Mouse (Mus musculus) limb, embryonic 15.5 days (tissue): ENCODE results near the gene Dytn. TPM values are rescaled to one million over a fixed set of nuclear protein-coding genes. Genes with fewer than 3 reads are reported as not detected.
A peak's percentile ranks its signal among the peaks of the same experiment; 100 is the strongest.
"Not testable (repeated sequence)": the region's sequence is repeated elsewhere in the genome, so short reads cannot be mapped to it uniquely, and the experiment has no call there.

Experiments
- ATAC-seq: fragments of 200-750 bp; cut with Nextera tagmentation; 2 replicates; pipeline ENCODE4 v1.8.0; 2017; ENCODE audit warnings: low read depth, moderate TSS enrichment; ENCODE audit not compliant: insufficient number of reproducible peaks, low FRiP score, low TSS enrichment
- H3K27ac ChIP-seq: fragments of 300-500 bp; sonication (generic); 2 replicates; pipeline ENCODE4 v1.5.1; 2015; ENCODE audit warnings: moderate library complexity, mild to moderate bottlenecking, inconsistent platforms
- H3K27me3 ChIP-seq: fragments of 300-500 bp; sonication (generic); 2 replicates; pipeline ENCODE4 v1.6.1; 2015; ENCODE audit warnings: inconsistent platforms
- H3K36me3 ChIP-seq: fragments of 300-500 bp; sonication (generic); 2 replicates; pipeline ENCODE4 v1.6.1; 2015; ENCODE audit warnings: inconsistent platforms
- H3K4me1 ChIP-seq: fragments of 300-500 bp; sonication (generic); 2 replicates; pipeline ENCODE4 v1.6.1; 2015; ENCODE audit warnings: inconsistent platforms
- H3K4me2 ChIP-seq: fragments of 300-500 bp; sonication (generic); 2 replicates; pipeline ENCODE4 v1.6.1; 2015; ENCODE audit warnings: mild to moderate bottlenecking, inconsistent platforms
- H3K4me3 ChIP-seq: fragments of 300-500 bp; sonication (generic); 2 replicates; pipeline ENCODE4 v1.5.1; 2015; ENCODE audit warnings: mild to moderate bottlenecking, inconsistent platforms
- H3K9ac ChIP-seq: fragments of 300-500 bp; sonication (generic); 2 replicates; pipeline ENCODE4 v1.6.1; 2015; ENCODE audit warnings: inconsistent platforms
- H3K9me3 ChIP-seq: fragments of 300-500 bp; sonication (generic); 2 replicates; pipeline ENCODE4 v1.6.1; 2016; ENCODE audit warnings: inconsistent platforms
- WGBS: fragments of 180-500 bp; shearing (Covaris S2); methylation state at CpG from one replicate; pipeline ENCODE4 v1.1.7; 2015; 5-methylcytosine and 5-hydroxymethylcytosine counted together
- polyA plus RNA-seq: library from polyadenylated mRNA; unstranded; fragments of >200 nt; fragmentation: Nextera tagmentation; extraction: Ambion mirVana; gene quantifications from 2 replicates; pipeline ENCODE4 v1.2.1, GENCODE M21; 2015

The Dytn gene
- polyA plus RNA-seq, 1 experiment from 2014 or later = not detected

- Histone ChIP-seq H3K27ac (no peak overlapping the region), H3K9ac (no peak overlapping the region), H3K4me2 (no peak overlapping the region), H3K36me3 (no peaks in the 10 kb centered on the region), H3K27me3 (peaks cover 21% of the 10 kb centered on the region), H3K4me1 (no peaks in the 10 kb centered on the region), H3K4me3 (no peak overlapping the region), H3K9me3 (no peaks in the 10 kb centered on the region)
- 87% methylated on average over 2 of the region's 2 CpGs for WGBS
- ATAC-seq = no peak
These were observed 20.6 kb downstream of the Dytn start for GRCm38 (mm10) chr1:63666089-63666488.

DNA sequence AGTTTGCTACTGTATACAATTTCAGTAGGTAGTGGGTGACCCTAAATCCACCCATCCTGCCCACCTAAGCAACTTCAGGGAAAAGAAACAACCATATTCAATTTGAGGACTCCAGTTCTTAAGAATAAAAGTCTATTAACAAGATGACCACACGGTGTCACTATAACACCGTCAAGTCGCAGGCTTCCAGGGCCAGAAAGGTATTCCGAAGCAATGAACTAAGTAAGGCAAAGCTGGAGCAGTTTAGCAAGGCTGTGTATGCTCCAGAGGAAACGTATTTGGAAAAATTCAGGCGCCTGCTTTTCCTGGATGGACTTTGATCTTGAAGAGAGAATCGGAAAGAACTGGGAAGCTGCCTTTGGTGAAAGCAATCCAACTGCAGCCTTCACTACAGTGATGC is 27.1 kb downstream of the Dytn start:
- no peak for ATAC-seq
- Histone ChIP-seq H3K36me3 (no peaks in the 10 kb centered on the region), H3K4me1 (no peaks in the 10 kb centered on the region), H3K9me3 (no peaks in the 10 kb centered on the region), H3K4me2 (no peak overlapping the region), H3K4me3 (no peak overlapping the region), H3K27me3 (peaks cover 14% of the 10 kb centered on the region; the same call in 1 of the 2 replicates), H3K9ac (no peak overlapping the region), H3K27ac (no peak overlapping the region)
- WGBS = 1% methylated on average over 7 of the region's 7 CpGs

DNA sequence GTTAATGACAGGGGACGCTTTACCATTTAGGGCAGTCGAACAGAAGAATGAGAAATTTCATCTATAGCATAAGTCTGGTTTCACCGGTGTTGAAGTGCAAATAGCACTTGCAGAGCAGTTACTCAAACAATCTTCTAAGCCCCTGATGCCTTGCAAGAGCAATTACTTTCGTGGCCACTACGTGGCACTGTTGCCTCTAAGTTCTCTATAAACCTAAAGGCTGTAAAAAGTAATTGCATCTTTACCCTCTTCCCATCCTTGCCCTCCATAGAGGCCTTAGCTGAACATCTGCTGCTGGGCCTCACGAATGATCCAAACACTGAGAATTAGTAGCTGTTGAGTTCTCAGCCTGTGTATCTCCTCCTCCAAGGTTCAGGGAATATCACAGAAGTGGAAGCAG is 28.7 kb downstream of the Dytn start:
- Histone ChIP-seq H3K4me1 (no peaks in the 10 kb centered on the region), H3K27me3 (peaks cover 9% of the 10 kb centered on the region; the same call in 1 of the 2 replicates), H3K4me2 (no peak overlapping the region), H3K9ac (no peak overlapping the region), H3K9me3 (no peaks in the 10 kb centered on the region), H3K4me3 (no peak overlapping the region), H3K36me3 (no peaks in the 10 kb centered on the region), H3K27ac (no peak overlapping the region)
- ATAC-seq = no peak
- 8% methylated on average over 6 of the region's 6 CpGs for WGBS

- Histone ChIP-seq H3K4me3 (no peak overlapping the region), H3K27ac (no peak overlapping the region), H3K36me3 (no peaks in the 10 kb centered on the region), H3K27me3 (no peaks in the 10 kb centered on the region), H3K9ac (no peak overlapping the region), H3K4me2 (no peak overlapping the region), H3K9me3 (no peaks in the 10 kb centered on the region), H3K4me1 (no peaks in the 10 kb centered on the region)
- no peak for ATAC-seq
- WGBS = 74% methylated on average over 6 of the region's 6 CpGs
These were observed 46.8 kb downstream of the Dytn start for GRCm38 (mm10) chr1:63639921-63640320.

GRCm38 (mm10) chr1:63630390-63630789 is 56.3 kb downstream of the Dytn start:
- not testable (repeated sequence) for H3K4me3 ChIP-seq, ATAC-seq, H3K4me1 ChIP-seq, H3K9ac ChIP-seq, H3K27me3 ChIP-seq, H3K9me3 ChIP-seq, H3K36me3 ChIP-seq, H3K4me2 ChIP-seq, H3K27ac ChIP-seq

DNA sequence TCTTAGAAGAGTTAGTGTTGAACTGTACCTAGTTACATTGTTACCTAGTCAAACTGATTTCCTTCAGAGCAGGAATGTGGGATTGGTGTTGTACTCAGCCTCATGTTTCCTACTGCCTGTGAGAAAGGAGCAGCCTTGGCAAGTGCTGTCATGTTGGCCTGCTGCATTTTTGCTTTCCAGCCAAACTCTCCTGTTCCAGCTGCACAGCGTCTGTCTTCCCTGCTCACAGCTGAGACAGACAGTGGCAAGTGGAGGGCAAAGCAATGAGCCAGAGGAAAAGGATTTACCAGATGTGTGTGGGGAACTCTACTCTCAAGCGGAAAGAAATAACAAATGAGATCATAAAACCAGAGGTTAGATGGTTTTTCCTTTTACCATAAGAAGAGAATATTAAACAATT is 58.5 kb downstream of the Dytn start:
- Histone ChIP-seq H3K27ac (no peak overlapping the region), H3K4me3 (no peak overlapping the region), H3K36me3 (no peaks in the 10 kb centered on the region), H3K4me1 (0 out of 2 replicates have a peak, but pooled peaks cover 2% of the 10 kb centered on the region), H3K9me3 (no peaks in the 10 kb centered on the region), H3K9ac (no peak overlapping the region), H3K27me3 (no peaks in the 10 kb centered on the region), H3K4me2 (no peak overlapping the region)
- 10% methylated on average over 2 of the region's 2 CpGs for WGBS
- ATAC-seq = peak; percentile 67; the same call in 1 of the 2 replicates

DNA sequence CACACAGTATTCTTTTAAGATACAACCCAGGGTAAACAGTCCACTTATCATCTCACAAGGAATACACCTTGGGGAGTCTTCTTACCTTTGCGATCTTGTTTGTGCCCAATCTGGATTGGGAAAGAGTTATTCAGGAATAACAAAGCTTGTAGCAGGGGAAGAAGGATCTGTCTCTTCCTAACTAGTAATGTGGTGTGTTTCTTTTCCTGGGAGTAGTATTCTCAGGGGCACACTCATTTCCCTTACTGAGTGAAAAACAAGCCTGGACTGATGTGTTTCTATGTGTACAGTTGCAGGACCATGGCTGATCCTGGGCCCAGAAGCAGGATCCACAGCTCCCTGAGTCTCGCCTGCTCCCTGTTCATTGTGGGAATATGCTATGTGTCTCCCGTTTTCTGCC is 71.1 kb downstream of the Dytn start, which contains the start of gene Gm39653:
Gm39653 (plus strand) TSS at position 301 of the 400 bp plus-strand sequence.
- Histone ChIP-seq H3K4me1 (no peaks in the 10 kb centered on the region), H3K9ac (no peak within 1 kb of the TSS), H3K27me3 (peaks cover 9% of the 10 kb centered on the region), H3K9me3 (no peaks in the 10 kb centered on the region), H3K4me2 (no peak within 1 kb of the TSS), H3K4me3 (no peak within 1 kb of the TSS), H3K36me3 (no peaks in the 10 kb centered on the region), H3K27ac (no peak within 1 kb of the TSS)
- 81% methylated on average over 3 of the region's 3 CpGs for WGBS
- ATAC-seq = no peak

GRCm38 (mm10) chr1:63614594-63614993 is 72.1 kb downstream of the Dytn start:
- ATAC-seq = no peak
- Histone ChIP-seq H3K9me3 (no peaks in the 10 kb centered on the region), H3K4me1 (no peaks in the 10 kb centered on the region), H3K36me3 (no peaks in the 10 kb centered on the region), H3K27ac (no peak overlapping the region), H3K27me3 (peaks cover 9% of the 10 kb centered on the region), H3K9ac (no peak overlapping the region), H3K4me2 (no peak overlapping the region), H3K4me3 (no peak overlapping the region)
- 1% methylated on average over 11 of the region's 11 CpGs for WGBS

DNA sequence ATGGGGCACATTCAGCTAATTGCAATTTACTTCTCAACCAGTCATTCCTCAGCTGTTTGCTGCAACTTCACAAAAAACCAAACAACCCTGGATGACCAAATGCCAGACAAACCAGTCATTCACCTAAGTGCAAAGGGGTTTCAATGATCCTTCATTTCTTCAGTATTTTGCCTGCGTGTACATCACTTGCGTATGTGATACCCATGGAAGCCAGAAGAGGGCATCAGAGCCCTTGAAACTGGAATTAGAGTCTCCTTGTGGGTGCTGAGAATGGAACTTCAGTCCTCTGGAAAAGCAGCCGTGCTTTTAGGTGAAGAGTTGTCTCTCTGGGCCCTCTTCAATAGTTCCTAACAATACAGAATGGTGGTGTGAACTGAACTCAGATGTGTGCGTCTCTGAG is 77.1 kb downstream of the Dytn start:
- Histone ChIP-seq H3K9ac (no peak overlapping the region), H3K4me1 (no peaks in the 10 kb centered on the region), H3K4me2 (no peak overlapping the region), H3K36me3 (no peaks in the 10 kb centered on the region), H3K4me3 (no peak overlapping the region), H3K9me3 (no peaks in the 10 kb centered on the region), H3K27ac (no peak overlapping the region), H3K27me3 (peaks cover 6% of the 10 kb centered on the region)
- WGBS = 89% methylated on average over 4 of the region's 4 CpGs
- no peak for ATAC-seq

DNA sequence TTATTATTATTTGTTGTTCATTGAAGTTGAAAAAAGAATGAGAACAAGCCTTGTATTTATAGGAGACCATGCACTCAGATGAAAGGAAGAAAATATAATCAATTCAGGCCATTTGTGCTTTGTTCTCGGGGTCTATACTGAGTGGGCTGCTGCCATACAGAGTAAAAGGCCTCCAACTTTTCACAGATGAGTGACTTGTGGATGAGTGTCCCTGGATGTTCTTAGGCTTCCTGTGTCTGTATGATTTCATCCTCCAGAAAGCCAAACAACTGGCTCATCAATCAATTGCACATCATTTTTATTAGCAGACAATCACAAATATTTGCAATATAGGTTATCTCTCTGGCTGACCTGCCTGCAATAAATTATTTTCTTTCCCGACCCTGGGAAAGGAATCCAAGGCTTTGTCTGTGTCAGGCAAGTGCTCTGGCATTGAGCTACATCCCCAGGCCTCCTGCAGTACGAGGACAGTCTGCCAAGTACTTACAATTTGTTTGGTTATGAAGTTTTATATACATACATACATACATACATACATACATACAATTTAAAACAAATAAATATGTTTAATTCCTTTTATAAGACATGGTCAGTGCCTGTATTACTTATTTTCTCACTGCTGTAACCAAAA is 82.7 kb downstream of the Dytn start:
- ATAC-seq = no peak
- H3K9me3 ChIP-seq = no peaks in the 10 kb centered on the region
- H3K27me3 ChIP-seq = no peaks in the 10 kb centered on the region
- no peak overlapping the region for H3K4me2 ChIP-seq
- whole genome bisulfite sequencing = 46% methylated on average over 3 of the region's 3 CpGs
- H3K9ac ChIP-seq = no peak overlapping the region
- no peak overlapping the region for H3K27ac ChIP-seq
- H3K4me1 ChIP-seq = no peaks in the 10 kb centered on the region
- no peak overlapping the region for H3K4me3 ChIP-seq
- H3K36me3 ChIP-seq = no peaks in the 10 kb centered on the region

- H3K4me3 ChIP-seq = no peak overlapping the region
- H3K27me3 ChIP-seq = no peaks in the 10 kb centered on the region
- H3K36me3 ChIP-seq = no peaks in the 10 kb centered on the region
- H3K27ac ChIP-seq = no peak overlapping the region
- no peaks in the 10 kb centered on the region for H3K9me3 ChIP-seq
- H3K9ac ChIP-seq = no peak overlapping the region
- no peak overlapping the region for H3K4me2 ChIP-seq
- WGBS = 67% methylated on average over 7 of the region's 7 CpGs
- ATAC-seq = no peak
- no peaks in the 10 kb centered on the region for H3K4me1 ChIP-seq
These were observed 99.9 kb downstream of the Dytn start for GRCm38 (mm10) chr1:63586869-63587268.

DNA sequence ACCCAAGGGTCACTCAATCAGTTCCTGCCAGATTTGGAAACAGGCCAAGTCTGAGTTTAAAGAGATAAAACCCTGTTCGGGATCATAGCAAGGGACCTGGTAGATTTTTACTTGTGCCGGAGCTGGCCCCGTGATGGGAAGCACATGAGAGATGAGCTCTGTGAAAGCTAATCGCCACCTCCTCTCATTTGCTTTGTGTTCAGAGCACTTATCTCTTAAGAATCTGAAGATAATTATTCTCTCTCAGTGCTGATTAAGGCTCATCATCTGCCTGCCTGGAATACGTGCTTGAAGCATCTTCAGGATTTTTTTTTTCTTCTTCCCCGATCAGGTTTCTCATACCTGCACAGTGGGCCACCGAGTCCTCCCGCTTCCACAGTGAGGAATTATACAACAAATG is 107.6 kb downstream of the Dytn start:
- WGBS = 71% methylated on average over 8 of the region's 8 CpGs
- no peak overlapping the region for H3K9ac ChIP-seq
- ATAC-seq = no peak
- no peak overlapping the region for H3K27ac ChIP-seq
- H3K4me2 ChIP-seq = no peak overlapping the region
- H3K9me3 ChIP-seq = no peaks in the 10 kb centered on the region
- no peaks in the 10 kb centered on the region for H3K27me3 ChIP-seq
- no peaks in the 10 kb centered on the region for H3K36me3 ChIP-seq
- no peaks in the 10 kb centered on the region for H3K4me1 ChIP-seq
- H3K4me3 ChIP-seq = no peak overlapping the region

DNA sequence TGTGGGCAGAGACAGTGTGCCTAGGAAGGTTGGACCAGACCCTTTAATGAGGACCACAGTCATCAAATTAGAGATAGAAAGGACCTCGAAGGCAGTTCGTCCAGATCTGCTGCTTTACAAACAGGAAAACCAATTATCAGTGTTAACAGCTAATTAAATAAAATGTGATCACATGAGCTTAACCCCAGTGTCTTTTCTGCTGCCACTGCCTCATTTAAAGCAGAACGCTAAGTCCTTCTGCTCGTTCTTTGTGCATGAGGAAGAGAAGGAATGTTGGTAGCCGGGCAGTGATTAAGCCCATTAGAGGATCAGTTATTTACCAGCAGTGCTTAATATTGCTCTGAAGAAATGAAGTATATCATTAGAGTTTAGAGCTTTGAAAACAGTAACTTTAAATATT is 109.9 kb downstream of the Dytn start:
- no peaks in the 10 kb centered on the region for H3K36me3 ChIP-seq
- 28% methylated on average over 5 of the region's 5 CpGs for WGBS
- H3K4me1 ChIP-seq = no peaks in the 10 kb centered on the region
- H3K4me2 ChIP-seq = no peak overlapping the region
- H3K9ac ChIP-seq = no peak overlapping the region
- no peaks in the 10 kb centered on the region for H3K9me3 ChIP-seq
- H3K27ac ChIP-seq = no peak overlapping the region
- no peaks in the 10 kb centered on the region for H3K27me3 ChIP-seq
- no peak for ATAC-seq
- H3K4me3 ChIP-seq = no peak overlapping the region
